Mouse (Mus musculus) 3134 (cell line): Measurements from ENCODE around the gene Tmco4.

Source experiments
- DNase-seq: peaks from one replicate; pipeline ENCODE4 v3.0.0-alpha.2; 2011; ENCODE audit warnings: low spot score; ENCODE audit not compliant: insufficient read length; ENCODE audit errors: extremely low read depth

The Tmco4 gene

DNA sequence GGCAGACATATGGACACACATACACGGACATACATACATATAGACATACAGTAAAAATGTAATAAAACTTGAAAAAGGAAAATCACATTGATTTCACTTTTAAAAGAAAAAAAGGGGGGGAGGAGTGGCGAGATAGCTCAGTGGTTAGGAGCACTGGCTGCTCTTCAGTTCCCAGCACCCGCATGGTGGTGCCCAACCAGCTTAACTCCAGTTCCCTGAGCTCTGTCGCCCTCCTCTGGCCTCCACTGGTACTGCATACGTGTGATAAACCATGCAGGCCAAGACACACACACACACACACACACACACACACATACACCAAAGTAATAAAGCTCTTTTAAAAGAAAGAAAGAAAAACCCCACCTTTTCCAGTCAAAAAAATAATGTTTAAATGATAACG lies 42.1 kb downstream of the Tmco4 start:
- no peak for DNase-seq

DNA sequence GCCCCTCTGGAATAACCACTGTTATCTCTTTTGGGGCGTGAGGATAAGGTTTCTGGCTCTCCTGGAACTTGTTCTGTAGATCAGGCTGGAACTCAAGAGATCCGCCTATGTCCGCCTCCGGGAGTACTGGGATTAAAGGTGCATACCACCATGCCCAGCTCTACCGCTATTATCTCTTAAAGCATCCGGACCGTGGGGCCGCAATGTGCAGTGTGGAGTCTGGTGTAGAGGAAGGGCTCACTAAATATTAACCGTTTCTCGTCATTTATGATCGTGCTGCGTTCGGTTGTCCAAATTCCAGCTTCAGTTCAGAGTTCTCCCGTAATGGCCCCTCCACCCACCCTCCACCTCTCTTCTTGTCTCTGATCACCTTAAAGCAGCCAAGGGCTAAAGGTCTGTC lies 45.7 kb downstream of the Tmco4 start:
- DNase-seq, result no peak

DNA sequence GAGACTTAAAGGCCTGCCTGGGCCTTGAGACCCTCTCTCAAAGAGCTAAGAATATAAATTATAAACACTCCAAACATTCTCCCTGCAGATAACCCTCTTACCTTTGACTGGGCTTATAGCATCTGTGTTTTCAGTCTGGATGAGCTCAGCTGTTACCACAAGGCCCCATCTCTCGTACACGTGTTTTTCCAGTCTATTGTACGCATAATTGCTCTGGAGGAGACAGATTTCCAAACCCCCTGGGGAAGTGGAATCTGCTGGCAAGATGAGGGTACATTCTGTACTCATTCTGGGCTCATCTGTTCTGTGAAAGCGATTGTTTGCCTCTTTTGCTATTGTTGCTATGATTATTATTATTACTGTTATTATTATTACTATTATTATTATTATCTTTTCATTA lies 46.3 kb downstream of the Tmco4 start:
- no peak for DNase-seq

DNA sequence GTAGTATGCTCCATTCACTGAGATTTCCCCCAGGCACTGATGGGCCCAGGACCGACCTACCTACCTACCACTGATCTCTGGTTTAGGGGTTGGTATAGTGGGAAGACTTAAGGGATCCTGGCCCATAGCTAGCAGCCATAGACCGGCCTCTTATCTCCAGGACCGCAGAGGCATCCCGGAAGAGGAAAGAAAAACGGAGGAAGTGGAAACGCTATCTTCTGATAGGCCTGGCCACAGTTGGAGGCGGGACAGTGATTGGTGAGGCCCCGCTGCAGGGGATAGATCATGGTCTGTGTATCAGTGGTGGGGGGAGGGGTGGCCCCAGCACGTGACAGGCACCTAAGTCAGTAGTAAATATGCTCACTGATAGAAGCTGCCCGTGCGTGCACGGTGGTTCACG lies 46.7 kb downstream of the Tmco4 start:
- DNase-seq, result no peak

DNA sequence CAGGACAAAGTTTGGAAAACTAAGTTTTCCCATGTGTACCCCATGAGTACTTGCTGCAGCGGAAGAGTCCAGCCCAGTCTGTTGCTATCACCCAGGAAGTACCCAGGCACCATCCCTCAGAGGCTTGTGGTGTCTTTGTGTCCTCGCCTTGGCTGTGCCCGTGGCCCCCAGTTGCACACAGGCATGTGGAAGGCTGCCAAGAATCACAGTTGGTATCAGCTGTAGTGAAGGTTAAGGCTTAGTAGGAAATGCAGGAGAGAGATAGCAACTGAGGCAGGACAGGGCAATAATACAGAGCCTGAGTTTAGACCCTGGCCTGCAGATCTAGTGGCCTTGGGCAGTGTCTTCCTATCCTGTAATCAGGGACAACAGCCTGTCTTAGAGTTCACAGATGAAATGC lies 47.7 kb downstream of the Tmco4 start:
- no peak for DNase-seq

DNA sequence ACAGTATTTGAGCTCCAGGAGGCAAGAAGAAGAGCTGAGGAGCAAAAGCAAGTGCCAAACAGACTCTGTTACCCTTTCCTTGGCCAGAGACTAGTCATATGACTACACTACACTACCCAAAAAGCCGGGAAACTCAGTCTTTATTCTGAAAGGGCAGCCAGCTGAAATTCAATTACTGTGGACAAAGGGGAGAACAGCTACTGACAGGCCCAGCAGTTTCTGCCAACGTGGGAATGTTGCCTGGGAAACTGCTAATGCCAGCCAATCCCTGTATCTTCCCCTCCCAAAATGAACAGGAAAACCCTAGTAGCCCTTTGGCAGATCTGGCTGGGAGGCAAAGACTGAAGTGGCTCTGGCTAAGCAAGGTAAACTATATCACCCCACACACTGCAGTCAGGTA lies 51.7 kb downstream of the Tmco4 start:
- DNase-seq, result no peak

DNA sequence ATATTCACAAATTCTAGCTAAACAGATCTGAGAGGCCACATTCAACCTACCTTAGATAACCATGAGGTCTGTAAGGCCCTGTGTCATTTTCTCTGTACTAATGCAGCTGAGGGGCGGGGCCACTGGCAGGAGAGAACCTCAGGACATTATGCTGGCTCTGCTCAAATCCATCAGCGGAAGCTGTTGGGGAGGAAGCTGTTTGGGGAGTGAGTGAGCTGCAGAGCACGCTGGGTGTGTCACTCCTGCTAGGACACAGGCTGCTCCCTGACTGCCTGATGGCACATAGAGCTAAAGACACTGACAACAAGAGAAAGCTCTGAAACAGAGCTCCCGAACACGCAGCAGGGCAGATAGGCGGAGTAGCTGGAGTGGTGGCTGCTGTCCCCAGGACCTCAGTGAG lies 58.0 kb downstream of the Tmco4 start:
- DNase-seq, result no peak

DNA sequence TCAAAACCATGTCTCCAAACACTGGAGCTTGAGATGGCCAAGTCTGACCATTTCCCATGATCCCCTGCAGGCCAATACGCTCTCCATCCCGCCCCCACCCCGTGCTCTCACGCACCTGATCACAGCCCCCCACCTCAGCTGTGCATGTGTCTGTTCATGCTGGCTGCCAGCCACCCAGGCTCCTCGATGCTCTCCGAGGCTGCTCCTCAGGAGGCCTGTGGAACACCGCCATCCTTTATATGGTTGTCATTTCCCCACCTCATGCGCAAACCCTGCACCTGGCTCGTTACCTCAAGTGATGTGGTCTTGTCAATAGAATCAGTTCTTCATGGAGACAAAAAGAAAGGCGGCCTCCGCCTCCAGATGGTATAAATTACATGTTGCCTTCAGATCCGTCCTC lies 59.8 kb downstream of the Tmco4 start:
- no peak for DNase-seq

DNA sequence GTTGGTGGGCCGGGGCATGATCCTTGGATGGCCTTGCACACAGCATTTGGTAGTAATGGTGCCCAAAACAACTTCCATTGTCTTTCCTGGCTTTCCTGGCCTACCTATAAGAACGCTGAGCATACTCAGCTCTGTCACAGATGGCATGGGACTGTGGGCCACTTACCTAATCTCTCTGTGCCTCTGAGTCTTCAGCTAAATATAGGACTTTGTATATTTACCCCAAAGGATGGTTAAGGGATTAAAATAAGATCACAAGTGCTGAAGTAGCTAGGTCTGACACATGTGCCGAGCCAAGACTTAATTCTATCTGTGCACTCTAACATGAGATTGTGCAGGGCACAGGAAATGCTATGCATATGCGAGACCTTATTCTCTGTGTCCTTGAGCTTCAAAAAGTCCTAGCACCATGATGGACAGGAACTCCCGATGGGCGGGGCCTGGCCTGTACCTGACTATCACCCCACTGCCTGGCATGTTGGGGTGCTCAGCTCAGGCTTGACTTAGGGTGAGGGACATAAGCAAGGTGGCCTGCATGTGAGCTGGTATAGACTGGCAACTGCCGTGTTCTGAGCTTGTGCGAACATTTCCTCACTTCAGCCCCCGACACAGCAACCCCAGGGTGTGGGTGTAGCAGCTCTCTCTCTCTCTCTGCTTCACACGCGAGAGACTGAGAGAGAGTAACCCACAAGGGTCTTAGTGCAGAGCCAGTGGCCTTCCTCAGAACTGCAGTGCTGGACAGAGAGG lies 60.7 kb downstream of the Tmco4 start:
- no peak for DNase-seq

DNA sequence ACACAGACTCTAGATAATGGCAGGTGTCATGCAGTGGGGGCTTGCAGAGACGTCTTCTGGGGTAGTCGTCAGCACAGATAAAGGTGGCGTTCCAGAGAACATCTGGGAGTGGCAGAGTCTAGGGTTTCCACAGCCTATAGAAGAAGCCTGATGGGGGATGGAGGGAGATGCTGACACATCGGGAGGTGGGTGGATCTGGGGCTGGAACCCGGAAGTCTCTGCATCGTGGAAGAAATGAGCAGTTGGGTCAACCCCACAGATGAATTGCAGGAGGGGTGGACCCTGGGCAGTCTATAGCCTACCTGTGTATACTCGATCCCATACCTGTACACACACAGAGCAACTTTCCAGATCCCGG lies 61.3 kb downstream of the Tmco4 start:
- no peak for DNase-seq

DNA sequence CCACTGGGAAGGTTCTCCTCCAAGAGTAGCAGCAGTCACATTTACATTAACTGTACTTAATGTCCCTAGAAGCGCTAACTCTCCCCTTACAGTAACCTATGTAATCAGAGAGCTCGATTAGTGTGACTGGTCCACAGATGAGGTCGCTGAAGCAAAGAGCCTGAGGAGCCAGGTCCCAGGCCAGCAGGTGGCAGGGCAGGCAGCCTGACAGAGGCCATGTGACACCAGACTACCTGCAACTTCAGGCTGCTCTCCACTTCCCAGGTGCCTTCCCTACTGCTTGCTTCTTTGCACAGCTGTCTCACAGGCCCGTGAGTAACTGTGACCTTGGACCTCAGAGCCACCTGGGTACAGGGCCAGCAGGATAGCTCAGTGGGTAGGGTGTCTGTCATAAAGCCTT lies 61.9 kb downstream of the Tmco4 start:
- DNase-seq, result no peak

DNA sequence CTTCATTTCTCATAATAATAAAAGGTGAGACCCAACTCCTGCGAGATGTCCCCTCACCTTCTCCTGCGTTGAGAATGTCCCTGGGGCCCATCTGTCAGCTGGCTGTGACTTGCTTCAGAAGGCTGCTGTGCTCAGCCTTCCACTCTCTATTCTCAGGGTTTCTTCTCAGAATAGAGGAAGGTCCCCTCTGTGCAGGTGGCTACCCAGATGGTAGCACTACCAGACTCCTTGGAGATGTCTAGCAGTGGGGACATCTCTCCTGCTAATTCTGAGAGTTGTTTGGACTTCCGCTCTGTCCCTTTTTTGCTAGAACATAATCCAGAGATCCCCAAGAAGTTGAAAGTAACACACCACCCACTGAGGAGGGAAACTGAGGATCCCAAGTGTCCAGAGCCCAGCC lies 62.3 kb downstream of the Tmco4 start:
- no peak for DNase-seq

DNA sequence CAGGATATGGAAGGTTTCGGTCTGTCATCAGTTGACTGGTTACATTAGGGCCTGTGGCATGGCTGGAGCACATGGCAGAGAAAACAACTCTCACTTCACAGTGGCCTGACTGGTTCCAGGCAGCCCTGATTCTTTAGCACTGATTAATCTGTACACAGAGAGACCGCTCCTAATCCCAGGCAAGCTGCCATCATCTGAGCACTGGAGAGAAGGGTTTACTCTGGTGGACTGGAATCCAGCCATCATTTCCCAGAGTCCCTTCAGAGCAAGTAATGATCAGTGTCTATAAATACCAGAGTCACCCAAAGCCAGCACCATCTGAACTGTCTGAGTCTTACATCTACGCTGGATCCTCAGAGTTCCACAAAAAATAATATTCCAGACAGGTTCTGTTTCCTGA lies 63.1 kb downstream of the Tmco4 start:
- no peak for DNase-seq

DNA sequence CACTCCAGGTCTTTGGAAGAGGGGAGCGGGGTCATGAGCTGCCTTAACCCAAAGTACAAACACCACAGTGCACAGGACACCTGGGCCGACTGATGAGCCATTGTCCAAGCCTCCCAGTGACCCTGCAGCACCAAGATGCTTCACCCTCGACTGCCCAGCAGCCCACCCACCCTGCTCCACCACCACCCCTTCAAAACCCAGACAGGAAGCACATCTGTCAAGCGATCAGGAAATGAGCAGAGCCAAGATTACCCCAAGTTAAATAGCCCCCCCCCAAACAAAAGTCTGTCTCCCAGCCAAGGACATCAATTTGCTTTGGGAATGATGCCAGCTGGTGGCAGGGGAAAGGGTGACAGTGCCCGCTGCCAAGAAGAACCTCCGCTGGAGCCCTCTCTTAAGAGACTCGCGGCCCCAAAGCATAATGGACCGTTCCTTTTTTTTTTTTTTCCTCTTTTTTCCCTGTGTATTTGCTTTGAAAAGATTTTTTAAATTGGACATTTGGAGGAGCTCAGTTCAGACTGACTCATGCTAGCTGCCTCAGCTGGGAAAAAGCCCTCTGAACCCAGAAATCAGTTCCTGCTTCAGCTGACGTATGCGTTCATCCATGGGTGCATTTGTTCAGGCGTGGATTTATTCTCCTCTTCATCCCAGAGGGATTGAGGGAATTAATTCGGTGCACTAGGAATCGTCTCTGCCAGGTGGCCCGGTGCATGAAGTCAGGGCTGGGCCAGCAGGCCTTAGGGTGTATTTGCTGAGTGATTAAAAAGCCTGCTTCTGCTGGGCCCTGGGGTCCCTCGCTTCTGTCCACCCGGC lies 65.3 kb downstream of the Tmco4 start:
- DNase-seq, result no peak

DNA sequence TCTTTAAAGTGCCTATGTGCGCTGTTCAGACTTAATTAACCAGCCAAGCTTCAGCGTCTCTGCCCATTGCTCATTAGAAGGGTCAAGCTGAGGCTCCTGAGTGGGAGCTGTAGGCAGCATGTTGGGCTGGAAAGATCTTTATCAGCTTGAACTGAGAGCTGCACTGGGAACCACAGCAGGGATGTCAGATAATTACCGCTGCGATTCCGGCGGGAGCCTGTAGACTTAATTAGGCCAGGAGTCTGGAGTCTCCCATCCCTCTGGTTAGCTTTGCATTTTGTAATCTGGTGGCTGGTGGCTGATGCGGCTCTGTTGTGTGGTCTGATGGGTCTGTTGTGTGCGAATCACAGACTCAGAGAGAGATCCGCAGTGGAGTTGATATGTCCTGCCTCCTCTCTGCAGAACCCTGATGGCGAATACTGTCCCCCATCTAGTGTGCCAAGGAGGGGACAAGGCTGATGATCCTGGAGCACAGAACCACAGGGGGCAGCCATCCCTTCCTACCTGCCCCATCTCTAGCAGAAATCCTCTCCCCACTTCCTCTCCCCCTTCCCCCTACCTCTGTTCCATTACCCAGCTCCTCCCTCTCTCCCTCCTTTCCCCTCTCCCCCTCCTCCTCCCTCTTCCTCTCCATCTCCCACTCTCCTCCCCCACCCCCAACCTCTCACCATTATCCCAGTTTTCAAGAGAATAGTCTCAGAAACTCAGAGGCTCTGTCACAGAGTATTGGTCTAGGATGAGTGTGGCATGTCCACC lies 67.6 kb downstream of the Tmco4 start:
- DNase-seq, result no peak

DNA sequence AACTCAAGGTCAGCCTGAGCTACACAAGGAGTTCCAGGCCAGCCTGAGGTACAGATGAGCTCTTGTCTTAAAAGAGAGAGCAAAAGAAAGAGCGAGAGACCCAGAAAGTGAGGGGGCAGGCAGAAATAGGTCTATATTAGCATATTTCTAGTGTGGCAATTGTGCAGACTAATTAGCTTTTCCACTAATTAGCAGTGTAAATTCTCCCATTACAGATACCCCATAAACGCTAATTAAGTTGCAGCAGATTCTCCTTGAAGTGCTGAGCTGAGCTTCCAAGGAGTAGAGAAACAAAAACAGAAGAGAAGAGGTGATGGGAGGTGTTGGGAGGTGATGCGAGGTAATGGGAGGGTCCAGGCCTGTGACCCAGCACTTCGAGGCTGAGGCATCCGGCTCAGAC lies 69.9 kb downstream of the Tmco4 start:
- no peak for DNase-seq

DNA sequence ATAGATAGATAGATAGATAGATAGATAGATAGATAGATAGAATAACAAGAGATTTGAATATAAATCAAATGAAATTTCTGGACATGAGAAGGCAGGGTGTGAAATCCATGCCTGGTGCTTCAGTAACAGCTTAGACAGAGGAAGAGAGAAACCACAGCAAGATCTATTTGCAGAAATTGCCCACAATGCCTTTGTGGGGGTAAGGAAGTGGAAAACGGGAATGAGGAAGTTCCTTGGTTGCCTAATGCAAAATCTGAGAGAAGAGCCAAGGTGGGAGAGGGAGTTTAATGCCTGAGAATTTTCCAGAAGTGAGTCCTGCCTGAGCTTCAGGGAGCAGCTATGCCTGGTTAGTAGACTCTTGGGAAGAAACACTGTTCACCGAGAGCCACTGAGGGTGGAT lies 70.9 kb downstream of the Tmco4 start:
- DNase-seq, result no peak

DNA sequence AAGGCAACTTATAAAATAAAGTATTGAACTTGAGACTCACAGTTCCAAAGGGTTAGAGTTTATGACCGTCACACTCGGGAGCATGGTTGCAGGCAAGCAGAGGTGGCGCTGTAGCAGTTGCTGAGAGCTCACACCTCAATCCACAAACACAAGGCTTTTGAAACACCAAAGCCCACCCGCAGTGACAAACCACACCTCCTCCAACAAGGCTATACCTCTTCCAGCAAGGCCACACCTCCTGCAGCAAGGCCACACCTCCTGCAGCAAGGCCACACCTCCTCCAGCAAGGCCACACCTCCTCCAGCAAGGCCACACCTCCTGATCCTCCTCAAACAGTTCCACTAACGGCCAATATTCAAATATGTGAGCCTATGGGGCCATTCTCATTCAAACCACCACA lies 71.9 kb downstream of the Tmco4 start:
- no peak for DNase-seq

DNA sequence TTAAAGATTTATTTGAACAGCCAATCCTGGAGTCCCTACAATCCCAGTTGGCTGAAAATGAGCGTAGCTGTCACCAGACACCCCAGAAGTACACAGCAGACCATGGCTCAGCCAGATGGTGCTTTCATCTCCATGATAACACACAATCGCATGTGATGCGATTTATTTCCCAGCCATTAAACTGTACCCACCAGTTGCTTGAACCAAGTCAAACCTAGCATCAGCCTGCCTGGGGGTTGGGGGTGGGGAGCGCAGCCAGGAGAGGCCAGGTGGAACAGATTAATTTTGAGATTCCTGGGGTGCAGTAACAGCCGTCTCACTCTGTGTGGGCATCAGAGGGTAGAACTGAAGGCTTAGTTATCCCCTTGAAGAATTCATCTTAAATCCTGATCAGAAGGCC lies 73.7 kb downstream of the Tmco4 start:
- no peak for DNase-seq

DNA sequence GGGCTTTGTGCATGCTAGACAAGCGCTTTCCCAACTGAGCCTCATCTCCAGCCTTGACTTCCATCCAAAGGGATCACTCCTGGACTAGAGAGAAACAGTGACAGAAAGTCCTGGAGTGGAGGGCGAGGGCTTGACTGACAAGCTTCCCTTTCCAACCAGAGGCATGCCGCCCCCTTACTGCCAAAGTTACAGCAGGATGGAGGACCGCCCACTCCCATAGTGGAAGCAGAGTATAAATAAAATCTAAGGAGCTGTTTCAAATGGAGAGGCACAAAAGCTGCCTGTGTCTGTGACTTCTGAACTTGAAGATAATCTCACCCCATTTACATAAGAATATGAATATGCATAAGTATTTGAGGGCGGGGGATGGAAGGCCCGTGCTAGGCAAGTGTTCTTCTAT lies 75.8 kb downstream of the Tmco4 start:
- no peak for DNase-seq

DNA sequence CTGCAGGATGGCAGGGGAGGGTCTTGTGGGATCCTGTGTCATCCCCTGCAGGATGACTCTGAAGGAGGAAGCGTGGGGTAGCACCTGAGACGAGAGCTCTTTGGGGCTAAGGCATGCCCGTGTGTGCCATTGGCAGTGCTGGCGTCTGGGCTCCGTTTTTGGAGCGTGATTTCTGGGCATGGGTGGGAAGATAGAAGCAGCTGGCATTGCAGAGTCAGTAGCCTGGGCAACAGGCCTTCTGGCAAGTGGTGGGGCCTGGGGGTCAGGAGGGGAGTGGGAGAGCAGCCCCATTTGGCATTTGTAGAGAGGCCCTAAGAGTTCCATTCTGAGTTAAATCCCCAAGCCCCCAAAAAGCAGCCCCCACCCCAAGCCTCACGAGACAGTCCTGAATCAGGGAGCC lies 80.1 kb downstream of the Tmco4 start:
- no peak for DNase-seq

DNA sequence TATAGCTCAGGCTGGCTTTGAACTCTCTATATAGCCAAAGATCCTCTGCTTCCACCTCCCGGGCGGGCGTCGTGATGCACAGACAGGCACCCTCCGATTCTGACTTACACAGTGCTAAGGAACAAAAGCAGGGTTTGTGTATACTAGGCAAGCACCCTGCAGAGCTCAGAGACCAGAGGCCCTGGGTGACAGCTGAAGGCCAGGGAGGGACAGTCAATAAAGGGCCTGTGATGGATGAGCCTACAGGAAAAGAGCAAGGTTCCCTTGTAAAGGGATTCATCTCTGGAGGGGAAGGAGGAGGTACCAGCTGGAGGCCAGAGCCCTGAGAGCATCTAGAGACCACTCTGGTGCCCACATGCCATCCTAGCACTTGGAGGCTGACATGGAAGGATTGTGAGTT lies 80.7 kb downstream of the Tmco4 start:
- no peak for DNase-seq
